Mouse (Mus musculus) erythroblast, embryonic 14.5 days (primary cell): ENCODE measurements around the gene Cblb. TPM values are rescaled to one million over a fixed set of nuclear protein-coding genes. Genes with fewer than 3 reads are reported as not detected.

ENCODE experiments used
- H3K27me3 ChIP-seq: 2 replicates; pipeline ENCODE4 v1.6.1; 2012; ENCODE audit warnings: inconsistent platforms; ENCODE audit not compliant: control insufficient read depth
- H3K36me3 ChIP-seq: 2 replicates; pipeline ENCODE4 v1.6.1; 2012; ENCODE audit warnings: mild to moderate bottlenecking, inconsistent platforms; ENCODE audit not compliant: control insufficient read depth
- H3K4me1 ChIP-seq: 2 replicates; pipeline ENCODE4 v1.6.1; 2012; ENCODE audit warnings: inconsistent platforms; ENCODE audit not compliant: control insufficient read depth
- H3K4me3 ChIP-seq: replicated peaks from 2 replicates; pipeline ENCODE3; 2012; ENCODE audit warnings: moderate library complexity, mild to moderate bottlenecking, inconsistent platforms
- H3K9me3 ChIP-seq: 2 replicates; pipeline ENCODE4 v1.6.1; 2012; ENCODE audit warnings: low read length, inconsistent platforms, mixed read lengths; ENCODE audit not compliant: control insufficient read depth
- GATA1 ChIP-seq: IDR thresholded peaks from 2 replicates; pipeline ENCODE4 v1.6.1; 2012; ENCODE audit warnings: low read length, inconsistent platforms, mixed read lengths
- TAL1 ChIP-seq: IDR thresholded peaks from 3 replicates; pipeline ENCODE4 v1.6.1; 2012; ENCODE audit warnings: low read length, inconsistent platforms, mixed read lengths
- polyA plus RNA-seq: library from polyadenylated mRNA; stranded (reverse); fragments of >175 nt; gene quantifications from 2 replicates; pipeline ENCODE4 v1.2.3, GENCODE M21; 2012

Gene Cblb
- polyA plus RNA-seq, 1 experiment: 0.10 TPM

- Histone ChIP-seq H3K27me3 (no peaks in the 10 kb centered on the region), H3K36me3 (no peaks in the 10 kb centered on the region), H3K4me1 (no peaks in the 10 kb centered on the region), H3K4me3 (no peak overlapping the region), H3K9me3 (0 out of 2 replicates have a peak, but pooled peaks cover 2% of the 10 kb centered on the region)
- no peak for TF ChIP-seq TAL1
- no peak for TF ChIP-seq GATA1
Observed at GRCm38 (mm10) chr16:52229930-52230329, 198.9 kb downstream of the Cblb start.

DNA sequence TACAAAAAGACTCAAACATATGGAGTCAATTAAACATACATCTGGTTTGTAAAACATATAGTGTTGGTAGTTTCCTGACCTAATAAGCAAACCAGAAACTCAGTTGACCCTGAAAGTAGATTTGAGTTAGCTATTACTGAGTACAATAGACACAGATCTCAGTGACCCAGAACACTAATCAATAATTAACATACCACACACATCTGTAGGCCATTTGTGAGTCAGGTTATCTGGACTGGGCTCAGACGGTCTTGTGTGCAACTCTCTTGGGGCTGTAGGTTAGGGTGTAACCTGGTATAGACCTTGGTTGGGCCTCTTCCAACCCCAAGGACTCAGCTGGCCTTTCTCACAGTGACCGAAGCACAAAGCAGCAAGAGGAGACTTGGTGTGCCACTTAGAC lies 211.1 kb downstream of the Cblb start:
- H3K4me3 ChIP-seq: no peak overlapping the region
- H3K27me3 ChIP-seq: no peaks in the 10 kb centered on the region
- peaks cover 2% of the 10 kb centered on the region; the same call in 1 of the 2 replicates for H3K9me3 ChIP-seq
- H3K36me3 ChIP-seq: no peaks in the 10 kb centered on the region
- no peak for TF ChIP-seq GATA1
- no peak for TF ChIP-seq TAL1
- H3K4me1 ChIP-seq: no peaks in the 10 kb centered on the region

DNA sequence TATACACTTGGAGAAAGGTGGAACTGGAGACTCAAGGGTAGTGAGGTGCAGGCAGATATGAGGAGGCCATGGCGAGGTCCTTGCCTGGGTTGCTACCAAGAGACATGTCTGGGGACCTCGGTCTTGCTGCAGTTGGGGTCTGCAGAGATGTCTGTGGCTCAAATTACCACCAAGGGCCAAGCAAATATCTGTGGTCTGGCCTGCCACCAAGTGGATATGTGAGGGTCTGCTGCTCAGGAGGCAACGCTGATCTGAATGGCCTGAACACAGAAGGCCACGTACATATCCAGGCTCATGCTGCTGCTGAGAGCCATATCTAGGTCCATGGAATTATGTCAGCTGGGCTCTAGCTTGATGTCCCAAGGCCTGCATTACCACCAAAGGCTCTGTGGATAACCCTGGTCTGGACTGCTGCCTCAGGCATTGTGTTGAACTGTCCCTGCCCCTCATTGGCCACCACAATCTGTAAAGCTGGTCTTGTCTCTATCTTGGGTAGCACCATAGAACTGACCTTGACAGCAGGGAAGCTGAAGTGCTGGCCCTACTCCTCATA lies 212.5 kb downstream of the Cblb start:
- TF ChIP-seq TAL1 (no peak), GATA1 (no peak)
- peaks cover 2% of the 10 kb centered on the region; the same call in 1 of the 2 replicates for H3K9me3 ChIP-seq
- H3K36me3 ChIP-seq: no peaks in the 10 kb centered on the region
- H3K27me3 ChIP-seq: no peaks in the 10 kb centered on the region
- H3K4me1 ChIP-seq: no peaks in the 10 kb centered on the region
- no peak overlapping the region for H3K4me3 ChIP-seq

- TF ChIP-seq GATA1 (no peak), TAL1 (no peak)
- no peaks in the 10 kb centered on the region for H3K4me1 ChIP-seq
- no peaks in the 10 kb centered on the region for H3K27me3 ChIP-seq
- no peaks in the 10 kb centered on the region for H3K36me3 ChIP-seq
- H3K9me3 ChIP-seq: peaks cover 9% of the 10 kb centered on the region
- H3K4me3 ChIP-seq: no peak overlapping the region
Observed at GRCm38 (mm10) chr16:52250196-52250595, 219.2 kb downstream of the Cblb start.

DNA sequence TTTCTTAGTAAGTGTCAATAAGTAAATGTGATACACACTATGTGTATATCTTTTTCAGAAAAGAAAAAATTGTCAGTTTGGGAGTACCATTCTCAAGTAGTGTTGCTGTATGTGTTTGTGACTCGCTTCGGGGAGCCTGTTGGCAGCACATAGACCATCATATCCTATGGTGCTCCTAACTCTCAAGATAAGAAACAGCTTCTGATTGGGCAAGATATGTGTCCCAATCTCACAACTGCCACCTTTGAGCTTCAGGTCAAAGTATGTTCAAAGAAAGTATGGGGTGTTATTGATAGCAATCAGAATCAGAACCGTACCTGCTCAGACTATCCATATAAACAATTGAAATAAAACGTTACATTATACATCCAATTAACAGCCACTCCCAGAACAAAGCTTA lies 219.9 kb downstream of the Cblb start:
- Histone ChIP-seq H3K9me3 (peaks cover 11% of the 10 kb centered on the region), H3K27me3 (no peaks in the 10 kb centered on the region), H3K36me3 (no peaks in the 10 kb centered on the region), H3K4me1 (no peaks in the 10 kb centered on the region), H3K4me3 (no peak overlapping the region)
- TF ChIP-seq GATA1: no peak
- TF ChIP-seq TAL1: no peak
